Mouse (Mus musculus) intestine, embryonic 14.5 days (tissue): ENCODE results near the gene Kmt2c. TPM values are rescaled to one million over a fixed set of nuclear protein-coding genes. Genes with fewer than 3 reads are reported as not detected.

Experiments
- ATAC-seq: fragments of 200-750 bp; cut with Nextera tagmentation; replicated peaks from 2 replicates; pipeline ENCODE4 v1.8.0; 2017; ENCODE audit warnings: low read depth, moderate number of reproducible peaks, moderate TSS enrichment, moderate library complexity; ENCODE audit not compliant: low FRiP score, low TSS enrichment
- DNase-seq: peaks from one replicate; pipeline ENCODE4 v3.0.0-alpha.2; 2018; ENCODE audit warnings: low spot score
- H3K27ac ChIP-seq: fragments of 300-500 bp; sonication (generic); 2 replicates; pipeline ENCODE4 v1.5.1; 2014; ENCODE audit warnings: low read depth, mild to moderate bottlenecking, control low read depth
- H3K27me3 ChIP-seq: fragments of 300-500 bp; sonication (generic); replicated peaks from 2 replicates; pipeline ENCODE4 v1.6.1; 2014; ENCODE audit warnings: low read length, control low read depth; ENCODE audit not compliant: control insufficient read depth, insufficient read depth
- H3K36me3 ChIP-seq: fragments of 300-500 bp; sonication (generic); 2 replicates; pipeline ENCODE4 v1.6.1; 2014; ENCODE audit warnings: low read length, control low read depth; ENCODE audit not compliant: control insufficient read depth, insufficient read depth
- H3K4me1 ChIP-seq: fragments of 300-500 bp; sonication (generic); replicated peaks from 2 replicates; pipeline ENCODE4 v1.6.1; 2014; ENCODE audit warnings: low read length, control low read depth, mixed read lengths; ENCODE audit not compliant: control insufficient read depth, insufficient read depth
- H3K4me2 ChIP-seq: fragments of 300-500 bp; sonication (generic); 2 replicates; pipeline ENCODE4 v1.6.1; 2014; ENCODE audit warnings: low read length
- H3K4me3 ChIP-seq: fragments of 300-500 bp; sonication (generic); 2 replicates; pipeline ENCODE4 v1.5.1; 2014; ENCODE audit warnings: low read depth, low read length, control low read depth, mixed read lengths
- H3K9ac ChIP-seq: fragments of 300-500 bp; sonication (generic); 2 replicates; pipeline ENCODE4 v1.6.1; 2014; ENCODE audit warnings: mild to moderate bottlenecking, low read length
- H3K9me3 ChIP-seq: fragments of 300-500 bp; sonication (generic); 2 replicates; pipeline ENCODE4 v1.6.1; 2016; ENCODE audit warnings: low read length, control low read depth; ENCODE audit not compliant: control insufficient read depth
- WGBS: fragments of 180-500 bp; shearing (Covaris S2); extraction: QIAGEN DNeasy Blood & Tissue Kit; methylation state at CpG from one replicate; pipeline ENCODE4 v1.1.7; 2014; 5-methylcytosine and 5-hydroxymethylcytosine counted together
- polyA plus RNA-seq: library from polyadenylated mRNA; unstranded; fragments of >200 nt; fragmentation: Nextera tagmentation; extraction: Ambion mirVana; gene quantifications from 2 replicates; pipeline ENCODE4 v1.2.1, GENCODE M21; 2014

Kmt2c gene
- polyA plus RNA-seq, 1 experiment from 2014 or later = 19.7 TPM

- ATAC-seq = no peak
- H3K36me3 ChIP-seq = peaks cover 46% of the 10 kb centered on the region
- H3K27ac ChIP-seq = no peak overlapping the region
- WGBS = 72% methylated on average over 3 of the region's 3 CpGs
- H3K9ac ChIP-seq = no peak overlapping the region
- H3K27me3 ChIP-seq = no peaks in the 10 kb centered on the region
- H3K4me1 ChIP-seq = no peaks in the 10 kb centered on the region
- no peak for DNase-seq
- no peak overlapping the region for H3K4me3 ChIP-seq
- H3K4me2 ChIP-seq = no peak overlapping the region
- H3K9me3 ChIP-seq = no peaks in the 10 kb centered on the region
Measured at GRCm38 (mm10) chr5:25296830-25297229, 201.8 kb downstream of the Kmt2c start.

GRCm38 (mm10) chr5:25283988-25284387 is 214.6 kb downstream of the Kmt2c start:
- no peak for DNase-seq
- Histone ChIP-seq H3K27ac (no peak overlapping the region), H3K4me3 (no peak overlapping the region), H3K4me2 (no peak overlapping the region), H3K36me3 (peaks cover 89% of the 10 kb centered on the region), H3K4me1 (no peaks in the 10 kb centered on the region), H3K9ac (no peak overlapping the region), H3K27me3 (no peaks in the 10 kb centered on the region), H3K9me3 (no peaks in the 10 kb centered on the region)
- ATAC-seq = no peak
- WGBS = 96% methylated on average over 13 of the region's 13 CpGs

GRCm38 (mm10) chr5:25276365-25276764 is 222.2 kb downstream of the Kmt2c start:
- H3K27ac ChIP-seq = no peak overlapping the region
- no peak overlapping the region for H3K4me3 ChIP-seq
- 81% methylated on average over 6 of the region's 6 CpGs for WGBS
- DNase-seq (no peak), ATAC-seq (no peak)
- no peaks in the 10 kb centered on the region for H3K27me3 ChIP-seq
- H3K4me2 ChIP-seq = no peak overlapping the region
- H3K9me3 ChIP-seq = no peaks in the 10 kb centered on the region
- H3K9ac ChIP-seq = no peak overlapping the region
- H3K36me3 ChIP-seq = peaks cover 86% of the 10 kb centered on the region
- no peaks in the 10 kb centered on the region for H3K4me1 ChIP-seq

- ATAC-seq (no peak), DNase-seq (no peak)
- Histone ChIP-seq H3K4me3 (no peak overlapping the region), H3K4me2 (no peak overlapping the region), H3K27ac (no peak overlapping the region), H3K27me3 (no peaks in the 10 kb centered on the region), H3K9me3 (no peaks in the 10 kb centered on the region), H3K9ac (no peak overlapping the region), H3K36me3 (peaks cover 81% of the 10 kb centered on the region), H3K4me1 (no peaks in the 10 kb centered on the region)
- 88% methylated on average over 10 of the region's 10 CpGs for WGBS
Measured at GRCm38 (mm10) chr5:25275629-25276028, 223.0 kb downstream of the Kmt2c start.

GRCm38 (mm10) chr5:25268258-25268888 is 230.2 kb downstream of the Kmt2c start:
- no peaks in the 10 kb centered on the region for H3K27me3 ChIP-seq
- no peaks in the 10 kb centered on the region for H3K4me1 ChIP-seq
- no peak overlapping the region for H3K27ac ChIP-seq
- DNase-seq = no peak
- 88% methylated on average over 4 of the region's 4 CpGs for WGBS
- ATAC-seq = no peak
- H3K9ac ChIP-seq = no peak overlapping the region
- H3K9me3 ChIP-seq = no peaks in the 10 kb centered on the region
- H3K36me3 ChIP-seq = peaks cover 76% of the 10 kb centered on the region
- no peak overlapping the region for H3K4me3 ChIP-seq
- H3K4me2 ChIP-seq = no peak overlapping the region

GRCm38 (mm10) chr5:25262266-25262665 is 236.3 kb downstream of the Kmt2c start:
- DNase-seq (no peak), ATAC-seq (no peak)
- 82% methylated on average over 7 of the region's 7 CpGs for WGBS
- Histone ChIP-seq H3K4me3 (no peak overlapping the region), H3K27ac (no peak overlapping the region), H3K4me2 (no peak overlapping the region), H3K4me1 (no peaks in the 10 kb centered on the region), H3K36me3 (peaks cover 71% of the 10 kb centered on the region), H3K9ac (no peak overlapping the region), H3K27me3 (no peaks in the 10 kb centered on the region), H3K9me3 (no peaks in the 10 kb centered on the region)

- H3K27ac ChIP-seq = no peak overlapping the region
- ATAC-seq = no peak
- WGBS = 79% methylated on average over 6 of the region's 6 CpGs
Measured at GRCm38 (mm10) chr5:25261452-25261851, 237.1 kb downstream of the Kmt2c start.

GRCm38 (mm10) chr5:25256686-25257085 is 241.9 kb downstream of the Kmt2c start:
- 90% methylated on average over 2 of the region's 2 CpGs for WGBS
- DNase-seq (no peak), ATAC-seq (no peak)
- Histone ChIP-seq H3K4me2 (no peak overlapping the region), H3K27ac (no peak overlapping the region), H3K36me3 (peaks cover 83% of the 10 kb centered on the region), H3K9ac (no peak overlapping the region), H3K27me3 (no peaks in the 10 kb centered on the region), H3K9me3 (no peaks in the 10 kb centered on the region), H3K4me3 (no peak overlapping the region), H3K4me1 (no peaks in the 10 kb centered on the region)

More at GRCm38 (mm10) chr5:25261452-25261851, 237.1 kb downstream of the Kmt2c start:
- Histone ChIP-seq H3K27me3 (no peaks in the 10 kb centered on the region), H3K4me2 (no peak overlapping the region), H3K36me3 (peaks cover 71% of the 10 kb centered on the region), H3K9me3 (no peaks in the 10 kb centered on the region), H3K4me1 (no peaks in the 10 kb centered on the region), H3K4me3 (no peak overlapping the region), H3K9ac (no peak overlapping the region)
- DNase-seq = no peak

- H3K9ac ChIP-seq = no peak overlapping the region
- H3K9me3 ChIP-seq = no peaks in the 10 kb centered on the region
- H3K36me3 ChIP-seq = peaks cover 89% of the 10 kb centered on the region
- no peak for ATAC-seq
- H3K4me1 ChIP-seq = no peaks in the 10 kb centered on the region
- H3K27me3 ChIP-seq = no peaks in the 10 kb centered on the region
- no peak overlapping the region for H3K4me3 ChIP-seq
- no peak for DNase-seq
- H3K4me2 ChIP-seq = no peak overlapping the region
- WGBS = 95% methylated on average over 4 of the region's 4 CpGs
- H3K27ac ChIP-seq = no peak overlapping the region
Measured at GRCm38 (mm10) chr5:25254491-25254890, 244.1 kb downstream of the Kmt2c start.
